In the genomic region with DNA sequence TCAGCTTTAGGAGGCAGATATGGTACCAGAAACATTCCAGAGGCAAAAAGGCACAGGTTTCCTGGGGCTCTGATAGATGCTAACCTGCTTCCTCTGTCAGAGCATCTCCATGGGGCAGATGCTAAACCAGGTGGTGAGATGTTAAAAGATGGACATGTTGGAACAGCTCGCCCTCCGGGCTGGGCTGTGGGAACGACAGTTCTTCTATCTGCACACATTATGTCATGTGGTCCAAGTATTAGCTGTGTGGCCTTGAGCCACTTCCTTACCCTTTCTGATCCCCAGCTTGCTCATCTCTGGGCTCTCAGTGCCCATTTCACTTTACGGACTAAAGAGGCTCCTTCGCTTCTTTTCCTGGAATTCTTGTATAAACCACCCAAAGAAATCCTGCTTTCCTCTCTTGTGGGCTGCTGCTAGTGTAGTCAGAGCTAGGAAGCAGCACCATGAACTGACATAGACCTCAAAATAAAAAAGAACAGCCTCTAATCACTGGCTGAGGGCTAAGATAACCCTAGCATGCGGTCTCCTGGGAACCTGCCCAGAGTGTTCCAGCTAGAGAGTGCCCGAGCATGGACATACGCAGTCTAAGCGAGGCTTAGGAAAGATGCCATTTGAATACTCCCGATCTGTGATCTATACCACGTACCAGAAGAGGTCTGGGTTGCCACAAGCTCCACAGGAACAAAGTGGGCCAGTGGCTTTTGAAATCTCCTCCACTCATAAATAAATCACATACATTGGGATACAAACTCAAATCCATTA, we compare ENCODE assay signal across 10 mouse cellular contexts.
A peak's percentile ranks its signal among the peaks of the same experiment; 100 is the strongest.
DNase-seq lines count a peak whose midpoint lies in the region; ATAC-seq and TF ChIP-seq lines count a peak whose summit lies in the region.
"Had no signal": no experiment of that assay in that cellular context is flagged by ENCODE, and none has a peak within 500 bp of the region (broad histone marks: within the 10 kb centered on the region; RNA-seq: fewer than 3 reads in every experiment).

No protein-coding gene starts in this region.

- ATAC-seq in midbrain, embryonic 13.5 days, result no peak
- ATAC-seq in heart, postnatal 0 days (ENCODE audit: insufficient read depth, low read depth), result peak; percentile 18; the same call in 1 of the 2 replicates
- no peak for ATAC-seq in neural tube, embryonic 14.5 days (ENCODE audit: low read depth)

- H3K27ac ChIP-seq in gastrocnemius, adult 2 months, result peak overlapping the region; percentile 78
- H3K27ac ChIP-seq in midbrain, embryonic 13.5 days, result no peak overlapping the region
- H3K27ac ChIP-seq in midbrain, embryonic 10.5 days (replicated peaks), result no peak overlapping the region
- peak overlapping the region; percentile 90 for H3K27ac ChIP-seq in heart, postnatal 0 days (ENCODE audit: low read depth)
- no peak overlapping the region for H3K27ac ChIP-seq in neural tube, embryonic 14.5 days (ENCODE audit: low read depth, low read length)

- WGBS in midbrain, embryonic 13.5 days, result 93% methylated on average over 11 of the region's 11 CpGs
- 89% methylated on average over 11 of the region's 11 CpGs for WGBS in midbrain, embryonic 10.5 days
- WGBS in heart, postnatal 0 days, result 45% methylated on average over 11 of the region's 11 CpGs
- WGBS in neural tube, embryonic 14.5 days, result 91% methylated on average over 11 of the region's 11 CpGs

- no peaks in the 10 kb centered on the region for H3K9me3 ChIP-seq in midbrain, embryonic 13.5 days
- no peaks in the 10 kb centered on the region for H3K9me3 ChIP-seq in midbrain, embryonic 10.5 days (replicated peaks)
- H3K9me3 ChIP-seq in heart, postnatal 0 days (replicated peaks; ENCODE audit: control insufficient read depth, low read length), result no peaks in the 10 kb centered on the region
- H3K9me3 ChIP-seq in neural tube, embryonic 14.5 days (ENCODE audit: control insufficient read depth, low read length), result no peaks in the 10 kb centered on the region

- intact Hi-C loops in gastrocnemius, adult 2 months (cut with DNase I), result loop anchor here (5.0 kb wide), 1 partner anchor 67 kb away; no protein-coding TSS in a partner anchor
- intact Hi-C loops in left cerebral cortex, postnatal 4 days (cut with DNase I), result loop anchor here (10.0 kb wide), 1 partner anchor 119 kb away; the partner anchor contains the start of gene Ablim1

- H3K4me2 ChIP-seq in midbrain, embryonic 13.5 days (replicated peaks), result peak overlapping the region; percentile 78
- peak overlapping the region; percentile 75 for H3K4me2 ChIP-seq in heart, postnatal 0 days (ENCODE audit: low read depth, low read length)
- H3K4me2 ChIP-seq in neural tube, embryonic 14.5 days (ENCODE audit: low read depth, low read length), result peak overlapping the region; percentile 15; the same call in 1 of the 2 replicates

- no peaks in the 10 kb centered on the region for H3K36me3 ChIP-seq in midbrain, embryonic 13.5 days
- no peaks in the 10 kb centered on the region for H3K36me3 ChIP-seq in midbrain, embryonic 10.5 days
- H3K36me3 ChIP-seq in heart, postnatal 0 days (replicated peaks; ENCODE audit: control insufficient read depth, insufficient read depth, low read length), result peaks cover 15% of the 10 kb centered on the region; the same call in 1 of the 2 replicates
- no peaks in the 10 kb centered on the region for H3K36me3 ChIP-seq in neural tube, embryonic 14.5 days (ENCODE audit: control insufficient read depth, insufficient read depth, low read length)

- peak overlapping the region; percentile 69 for H3K4me3 ChIP-seq in gastrocnemius, adult 2 months
- peak overlapping the region; percentile 47; the same call in 1 of the 2 replicates for H3K4me3 ChIP-seq in midbrain, embryonic 13.5 days (replicated peaks)
- H3K4me3 ChIP-seq in midbrain, embryonic 10.5 days, result no peak overlapping the region
- peak overlapping the region; percentile 65 for H3K4me3 ChIP-seq in heart, postnatal 0 days (ENCODE audit: low read depth, low read length)
- no peak overlapping the region for H3K4me3 ChIP-seq in neural tube, embryonic 14.5 days (ENCODE audit: low read depth, low read length)

- 0 out of 2 replicates have a peak, but pooled peaks have one; percentile 5 for TF ChIP-seq CTCF in gastrocnemius, adult 2 months (IDR thresholded peaks at IDR 0.05)
- no peak for TF ChIP-seq CTCF in heart, postnatal 0 days (IDR thresholded peaks at IDR 0.05; ENCODE audit: low read depth)

- DNase-seq in gastrocnemius, adult 2 months, result no peak
- no peak for DNase-seq in gastrocnemius, postnatal 25 days
- no peak for DNase-seq in midbrain, embryonic 10.5 days (ENCODE audit: low spot score)
- DNase-seq in heart, postnatal 0 days (ENCODE audit: low spot score), result no peak
- no peak for DNase-seq in left cerebral cortex, postnatal 4 days
- DNase-seq in spleen, postnatal 10 days (ENCODE audit: low spot score in 2 of 2), result no peak
- DNase-seq: kidney, postnatal 4 days; lung, postnatal 10 days had no signal

- no peak overlapping the region for H3K9ac ChIP-seq in midbrain, embryonic 13.5 days (replicated peaks)
- H3K9ac ChIP-seq in heart, postnatal 0 days (replicated peaks; ENCODE audit: low read depth, low read length), result peak overlapping the region; percentile 73; the same call in 1 of the 2 replicates
- H3K9ac ChIP-seq in neural tube, embryonic 14.5 days (replicated peaks; ENCODE audit: low read depth, low read length), result no peak overlapping the region

- H3K27me3 ChIP-seq in midbrain, embryonic 13.5 days, result peaks cover 21% of the 10 kb centered on the region
- H3K27me3 ChIP-seq in midbrain, embryonic 10.5 days (ENCODE audit: low read depth, poor library complexity, severe bottlenecking), result peaks cover 43% of the 10 kb centered on the region
- no peaks in the 10 kb centered on the region for H3K27me3 ChIP-seq in heart, postnatal 0 days (ENCODE audit: control insufficient read depth, insufficient read depth, low read length)
- no peaks in the 10 kb centered on the region for H3K27me3 ChIP-seq in neural tube, embryonic 14.5 days (ENCODE audit: control insufficient read depth, insufficient read depth, low read length)

- peak; percentile 50; the same call in 1 of the 2 replicates for TF ChIP-seq EP300 in heart, postnatal 0 days (IDR thresholded peaks at IDR 0.05; ENCODE audit: low read depth)

- H3K4me1 ChIP-seq in midbrain, embryonic 13.5 days (replicated peaks), result peaks cover 37% of the 10 kb centered on the region
- H3K4me1 ChIP-seq in midbrain, embryonic 10.5 days, result peaks cover 42% of the 10 kb centered on the region
- peaks cover 58% of the 10 kb centered on the region for H3K4me1 ChIP-seq in heart, postnatal 0 days (ENCODE audit: control insufficient read depth, insufficient read depth)
- peaks cover 18% of the 10 kb centered on the region for H3K4me1 ChIP-seq in neural tube, embryonic 14.5 days (ENCODE audit: control insufficient read depth, insufficient read depth, low read length)

Comparison
In these comparisons a context has a peak if more than half of its experiments do, and no peak if none do; other contexts are left out.
1. H3K4me3 ChIP-seq: peak in gastrocnemius, adult 2 months (single experiment), midbrain, embryonic 13.5 days (single experiment) and heart, postnatal 0 days (single experiment); none in midbrain, embryonic 10.5 days (single experiment) and neural tube, embryonic 14.5 days (single experiment).
2. H3K27ac ChIP-seq: peak in gastrocnemius, adult 2 months (single experiment) and heart, postnatal 0 days (single experiment); none in midbrain, embryonic 13.5 days (single experiment), midbrain, embryonic 10.5 days (single experiment) and neural tube, embryonic 14.5 days (single experiment).
3. H3K4me2 ChIP-seq: peak in every context shown above with its lines; median percentile 78 in midbrain, embryonic 13.5 days; 75 in heart, postnatal 0 days; 15 in neural tube, embryonic 14.5 days.